Mouse (Mus musculus) stomach, postnatal 0 days (tissue): ENCODE data around the gene Cdkl4.

Experiments used
- CTCF ChIP-seq: IDR thresholded peaks from 2 replicates; pipeline ENCODE4 v1.5.1; 2016; ENCODE audit warnings: antibody characterized with exemption, low read depth, mild to moderate bottlenecking, moderate library complexity
- EP300 ChIP-seq: optimal IDR thresholded peaks from 2 replicates; pipeline ENCODE3; 2016; ENCODE audit warnings: antibody characterized with exemption

GRCm38 (mm10) chr17:80479295-80480030 lies 98.2 kb downstream of the Cdkl4 start:
- TF ChIP-seq CTCF (0 out of 2 replicates have a peak, but pooled peaks have one; percentile 3), EP300 (no peak)
